Mouse (Mus musculus) embryonic facial prominence, embryonic 13.5 days (tissue): ENCODE measurements around the gene Lfng. TPM values are rescaled to one million over a fixed set of nuclear protein-coding genes. Genes with fewer than 3 reads are reported as not detected.

Source experiments
- ATAC-seq: fragments of 200-750 bp; cut with Nextera tagmentation; 2 replicates; pipeline ENCODE4 v1.8.0; 2017; ENCODE audit warnings: low read depth; ENCODE audit not compliant: insufficient number of reproducible peaks, insufficient read depth, low FRiP score, low TSS enrichment
- H3K27ac ChIP-seq: fragments of 300-500 bp; sonication (generic); 2 replicates; pipeline ENCODE4 v1.5.1; 2015; ENCODE audit warnings: moderate library complexity, mild to moderate bottlenecking, inconsistent platforms
- H3K27me3 ChIP-seq: fragments of 300-500 bp; sonication (generic); 2 replicates; pipeline ENCODE4 v1.6.1; 2015; ENCODE audit warnings: mild to moderate bottlenecking, inconsistent platforms
- H3K36me3 ChIP-seq: fragments of 300-500 bp; sonication (generic); 2 replicates; pipeline ENCODE4 v1.6.1; 2015; ENCODE audit warnings: mild to moderate bottlenecking, inconsistent platforms
- H3K4me1 ChIP-seq: fragments of 300-500 bp; sonication (generic); 2 replicates; pipeline ENCODE4 v1.6.1; 2015; ENCODE audit warnings: inconsistent platforms
- H3K4me2 ChIP-seq: fragments of 300-500 bp; sonication (generic); 2 replicates; pipeline ENCODE4 v1.6.1; 2015; ENCODE audit warnings: moderate library complexity, mild to moderate bottlenecking, inconsistent platforms
- H3K4me3 ChIP-seq: fragments of 300-500 bp; sonication (generic); 2 replicates; pipeline ENCODE4 v1.5.1; 2015; ENCODE audit warnings: mild to moderate bottlenecking, inconsistent platforms
- H3K9ac ChIP-seq: fragments of 300-500 bp; sonication (generic); 2 replicates; pipeline ENCODE4 v1.6.1; 2015; ENCODE audit warnings: mild to moderate bottlenecking, inconsistent platforms
- H3K9me3 ChIP-seq: fragments of 300-500 bp; sonication (generic); 2 replicates; pipeline ENCODE4 v1.6.1; 2016; ENCODE audit warnings: inconsistent platforms
- WGBS: fragments of 180-500 bp; shearing (Covaris S2); methylation state at CpG from one replicate; pipeline ENCODE4 v1.1.7; 2015; ENCODE audit warnings: mixed read lengths; 5-methylcytosine and 5-hydroxymethylcytosine counted together
- polyA plus RNA-seq: library from polyadenylated mRNA; unstranded; fragments of >200 nt; fragmentation: Nextera tagmentation; extraction: Ambion mirVana; gene quantifications from 2 replicates; pipeline ENCODE4 v1.2.1, GENCODE M21; 2015

The Lfng gene
- polyA plus RNA-seq, 1 experiment from 2014 or later: 21.8 TPM

DNA sequence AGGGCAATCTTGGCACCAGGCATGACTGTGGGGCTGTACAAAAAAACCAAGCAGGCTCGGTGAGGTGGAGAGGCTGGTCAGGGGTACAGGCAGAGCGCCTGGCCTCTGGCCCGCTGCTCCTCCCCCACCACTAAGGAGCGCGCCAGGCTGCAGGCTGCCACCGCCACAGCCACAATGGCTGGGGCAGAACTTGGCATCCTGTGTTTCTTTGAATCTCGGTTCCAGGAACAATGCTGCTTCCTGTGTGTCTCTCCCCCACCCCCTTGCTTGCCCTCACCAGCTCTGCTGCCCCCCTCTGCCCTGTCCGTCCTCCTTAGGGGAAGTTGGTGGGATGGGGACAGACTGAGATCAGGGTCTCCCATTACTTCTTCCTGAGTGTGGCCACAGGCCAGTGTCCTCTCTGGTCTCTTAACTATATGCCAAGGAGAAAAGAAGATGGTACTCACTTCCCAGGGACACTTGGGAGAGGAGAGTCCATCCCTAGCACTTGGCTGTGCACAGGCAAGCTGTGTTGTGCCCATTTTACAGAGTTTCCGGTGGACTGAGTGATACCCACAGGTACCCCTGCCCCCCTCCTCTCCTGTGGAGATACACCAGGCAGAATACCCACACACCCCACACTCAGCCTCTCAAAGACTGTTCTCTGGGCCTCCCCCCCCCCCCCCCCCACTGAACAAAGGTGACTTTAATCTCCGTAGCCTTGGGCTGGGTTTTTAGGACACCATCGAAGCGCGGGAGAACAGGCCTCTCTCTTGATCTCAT is 2.6 kb downstream of the Lfng start:
- H3K27ac ChIP-seq: peak overlapping the region; percentile 90
- 8% methylated on average over 13 of the region's 13 CpGs for WGBS
- peak overlapping the region; percentile 60 for H3K4me3 ChIP-seq
- ATAC-seq: no peak
- H3K36me3 ChIP-seq: peaks cover 23% of the 10 kb centered on the region
- H3K9ac ChIP-seq: peak overlapping the region; percentile 72
- H3K27me3 ChIP-seq: peaks cover 77% of the 10 kb centered on the region
- peaks cover 77% of the 10 kb centered on the region for H3K4me1 ChIP-seq
- H3K9me3 ChIP-seq: no peaks in the 10 kb centered on the region
- H3K4me2 ChIP-seq: peak overlapping the region; percentile 83

- H3K4me3 ChIP-seq: peak overlapping the region; percentile 60
- WGBS: 1% methylated on average over 30 of the region's 30 CpGs
- H3K4me1 ChIP-seq: peaks cover 71% of the 10 kb centered on the region
- H3K9me3 ChIP-seq: no peaks in the 10 kb centered on the region
- H3K36me3 ChIP-seq: peaks cover 25% of the 10 kb centered on the region
- H3K4me2 ChIP-seq: peak overlapping the region; percentile 83
- H3K27me3 ChIP-seq: peaks cover 70% of the 10 kb centered on the region
- ATAC-seq: peak; percentile 66
- H3K27ac ChIP-seq: peak overlapping the region; percentile 90
- H3K9ac ChIP-seq: peak overlapping the region; percentile 72
Measured at GRCm38 (mm10) chr5:140610273-140611011, 3.3 kb downstream of the Lfng start.

DNA sequence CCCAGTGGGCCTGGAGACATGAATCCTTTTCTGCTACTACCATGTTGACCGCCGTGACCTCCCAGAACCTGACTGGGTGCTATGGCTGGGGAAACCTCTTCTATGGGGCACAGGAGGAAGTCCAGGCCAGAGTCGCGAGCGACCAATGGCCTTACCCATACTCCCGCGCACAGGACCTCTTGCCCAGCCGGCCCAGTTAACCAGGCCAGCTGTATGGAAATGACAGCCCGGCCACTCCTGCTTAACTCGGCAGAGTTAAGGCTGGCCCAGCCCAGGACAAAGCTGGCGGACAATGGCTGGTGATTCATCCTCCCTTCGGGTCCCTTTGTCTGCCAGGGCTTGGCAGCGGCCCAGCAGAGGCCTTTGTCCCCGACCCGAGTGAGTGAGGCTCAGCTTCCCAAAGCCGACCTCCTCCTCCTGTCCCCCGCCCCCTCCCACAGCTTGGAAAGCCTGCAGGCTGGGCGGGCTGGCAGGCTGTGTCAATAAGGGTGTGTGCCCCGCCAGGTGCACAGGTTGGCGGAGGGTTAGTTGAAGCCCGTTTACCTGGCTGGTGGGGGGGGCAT is 4.0 kb downstream of the Lfng start:
- Histone ChIP-seq H3K9me3 (no peaks in the 10 kb centered on the region), H3K9ac (peak overlapping the region; percentile 72), H3K4me2 (peak overlapping the region; percentile 83), H3K27me3 (peaks cover 63% of the 10 kb centered on the region), H3K4me3 (peak overlapping the region; percentile 60), H3K4me1 (peaks cover 65% of the 10 kb centered on the region), H3K36me3 (peaks cover 26% of the 10 kb centered on the region), H3K27ac (peak overlapping the region; percentile 90)
- 5% methylated on average over 21 of the region's 21 CpGs for WGBS
- peak; percentile 26; the same call in 1 of the 2 replicates for ATAC-seq

DNA sequence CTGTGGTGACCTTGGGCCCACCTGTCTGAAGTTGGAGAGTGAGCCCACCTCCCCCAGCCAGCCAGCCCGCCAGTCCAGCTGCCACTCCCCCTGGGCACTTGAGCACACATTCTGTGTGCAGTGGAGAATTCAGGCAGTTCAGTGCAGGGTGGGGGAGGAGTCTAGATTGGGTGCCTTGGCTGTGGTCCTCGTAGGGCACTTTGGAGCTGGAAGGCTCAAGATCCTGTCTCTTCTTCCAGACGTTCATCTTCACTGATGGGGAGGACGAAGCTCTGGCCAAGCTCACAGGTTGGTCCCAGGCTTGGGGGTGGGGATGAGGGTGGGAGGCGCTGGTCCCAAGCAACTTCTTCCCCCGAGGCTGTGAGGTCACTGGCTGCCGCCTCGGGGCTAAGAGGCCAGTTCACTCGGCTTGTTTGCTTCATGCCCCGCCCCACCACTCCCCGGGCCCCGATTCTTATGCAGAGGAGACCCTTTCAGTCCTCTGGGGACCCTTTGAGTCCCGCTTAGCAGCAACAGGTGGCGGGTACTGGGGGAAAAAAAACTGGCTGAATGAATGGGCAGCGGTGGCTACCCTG is 4.6 kb downstream of the Lfng start:
- peak overlapping the region; percentile 83 for H3K4me2 ChIP-seq
- H3K27ac ChIP-seq: peak overlapping the region; percentile 90
- no peaks in the 10 kb centered on the region for H3K9me3 ChIP-seq
- ATAC-seq: no peak
- H3K36me3 ChIP-seq: peaks cover 31% of the 10 kb centered on the region
- peak overlapping the region; percentile 72 for H3K9ac ChIP-seq
- H3K4me1 ChIP-seq: peaks cover 62% of the 10 kb centered on the region
- 16% methylated on average over 15 of the region's 15 CpGs for WGBS
- H3K27me3 ChIP-seq: peaks cover 57% of the 10 kb centered on the region
- peak overlapping the region; percentile 60 for H3K4me3 ChIP-seq

- H3K4me3 ChIP-seq: 0 out of 2 replicates have a peak overlapping the region, but pooled peaks have one; percentile 60
- 53% methylated on average over 18 of the region's 18 CpGs for WGBS
- peaks cover 52% of the 10 kb centered on the region for H3K27me3 ChIP-seq
- 0 out of 2 replicates have a peak overlapping the region, but pooled peaks have one; percentile 8 for H3K9ac ChIP-seq
- H3K9me3 ChIP-seq: no peaks in the 10 kb centered on the region
- H3K36me3 ChIP-seq: peaks cover 31% of the 10 kb centered on the region
- no peak overlapping the region for H3K27ac ChIP-seq
- H3K4me2 ChIP-seq: peak overlapping the region; percentile 83
- peaks cover 61% of the 10 kb centered on the region for H3K4me1 ChIP-seq
- no peak for ATAC-seq
Measured at GRCm38 (mm10) chr5:140612191-140612590, 5.1 kb downstream of the Lfng start.

DNA sequence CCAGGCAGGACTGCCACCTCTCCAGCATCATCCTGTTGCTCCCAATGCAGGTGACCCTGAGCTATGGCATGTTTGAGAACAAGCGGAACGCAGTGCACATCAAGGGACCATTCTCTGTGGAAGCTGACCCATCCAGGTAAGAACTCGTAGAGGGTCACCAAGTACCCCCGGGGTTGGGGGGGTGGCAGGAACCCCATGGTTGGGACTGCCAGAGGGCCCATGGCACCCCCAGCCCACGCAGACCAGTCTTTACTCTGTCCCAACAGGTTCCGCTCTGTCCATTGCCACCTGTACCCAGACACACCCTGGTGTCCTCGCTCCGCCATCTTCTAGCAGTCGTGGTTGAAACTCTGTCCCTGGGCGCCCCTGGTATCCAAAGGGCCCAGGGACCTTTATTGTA is 7.0 kb downstream of the Lfng start:
- peaks cover 35% of the 10 kb centered on the region for H3K27me3 ChIP-seq
- 93% methylated on average over 10 of the region's 10 CpGs for WGBS
- no peak overlapping the region for H3K4me2 ChIP-seq
- H3K9ac ChIP-seq: no peak overlapping the region
- no peak for ATAC-seq
- H3K36me3 ChIP-seq: peaks cover 31% of the 10 kb centered on the region
- no peak overlapping the region for H3K27ac ChIP-seq
- H3K9me3 ChIP-seq: no peaks in the 10 kb centered on the region
- H3K4me3 ChIP-seq: no peak overlapping the region
- peaks cover 42% of the 10 kb centered on the region for H3K4me1 ChIP-seq

DNA sequence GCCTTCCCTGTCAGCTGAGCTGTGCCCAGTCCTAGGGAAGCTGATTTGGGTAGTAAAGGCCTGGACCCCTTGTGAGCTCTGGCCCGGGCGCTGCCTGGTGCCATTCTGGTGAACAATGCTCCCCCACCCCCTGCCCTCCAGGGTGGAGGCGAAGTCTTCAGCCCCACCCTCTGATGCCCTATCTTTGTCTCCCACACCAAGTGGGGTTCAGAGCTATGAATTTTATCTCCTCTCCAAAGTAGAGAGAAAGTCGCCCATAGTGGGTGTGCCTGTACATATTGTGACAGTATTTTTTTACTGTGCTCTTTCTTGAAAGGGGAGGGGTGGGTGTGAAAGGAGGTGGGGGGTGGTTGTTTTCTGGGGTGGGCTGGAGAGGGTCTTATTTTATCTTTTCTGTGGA is 7.7 kb downstream of the Lfng start:
- WGBS: 84% methylated on average over 4 of the region's 4 CpGs
- no peak for ATAC-seq
- H3K27me3 ChIP-seq: peaks cover 28% of the 10 kb centered on the region
- H3K4me1 ChIP-seq: peaks cover 35% of the 10 kb centered on the region
- H3K27ac ChIP-seq: no peak overlapping the region
- H3K9me3 ChIP-seq: no peaks in the 10 kb centered on the region
- no peak overlapping the region for H3K4me3 ChIP-seq
- H3K9ac ChIP-seq: no peak overlapping the region
- peaks cover 31% of the 10 kb centered on the region for H3K36me3 ChIP-seq
- H3K4me2 ChIP-seq: no peak overlapping the region

- Histone ChIP-seq H3K4me2 (no peak overlapping the region), H3K9me3 (no peaks in the 10 kb centered on the region), H3K27ac (no peak overlapping the region), H3K4me3 (no peak overlapping the region), H3K27me3 (peaks cover 27% of the 10 kb centered on the region), H3K4me1 (peaks cover 32% of the 10 kb centered on the region), H3K36me3 (peaks cover 31% of the 10 kb centered on the region), H3K9ac (no peak overlapping the region)
- no peak for ATAC-seq
- WGBS: 79% methylated on average over 10 of the region's 10 CpGs
Measured at GRCm38 (mm10) chr5:140615321-140616109, 8.4 kb downstream of the Lfng start.

- Histone ChIP-seq H3K4me3 (no peak overlapping the region), H3K36me3 (peaks cover 32% of the 10 kb centered on the region), H3K27ac (no peak overlapping the region), H3K9ac (peak overlapping the region; percentile 16; the same call in 1 of the 2 replicates), H3K27me3 (peaks cover 23% of the 10 kb centered on the region), H3K4me2 (no peak overlapping the region), H3K4me1 (peaks cover 31% of the 10 kb centered on the region), H3K9me3 (no peaks in the 10 kb centered on the region)
- WGBS: 78% methylated on average over 6 of the region's 6 CpGs
- ATAC-seq: no peak
Measured at GRCm38 (mm10) chr5:140616110-140616503, 9.0 kb downstream of the Lfng start.

DNA sequence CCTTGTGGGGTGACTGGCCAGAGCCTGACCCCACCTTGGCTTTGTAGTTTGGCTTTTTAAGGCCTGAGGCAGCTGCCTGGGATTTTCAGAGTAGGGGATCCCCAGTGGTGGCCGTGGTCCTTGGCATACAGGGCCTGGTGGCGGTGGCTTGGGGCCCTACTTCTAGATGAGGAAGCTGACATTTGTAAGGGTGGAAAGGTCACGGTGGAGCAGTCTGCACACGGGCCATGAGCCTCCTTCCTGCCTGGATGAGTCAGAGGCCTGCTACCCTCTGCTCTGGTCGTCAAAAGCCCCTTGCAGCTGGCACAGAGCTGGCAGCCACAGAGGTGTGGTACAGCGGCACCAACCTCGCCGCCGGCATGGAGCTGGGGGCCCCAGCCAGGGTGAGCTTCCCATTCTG is 9.6 kb downstream of the Lfng start:
- Histone ChIP-seq H3K4me2 (no peak overlapping the region), H3K4me3 (no peak overlapping the region), H3K9ac (peak overlapping the region; percentile 16; the same call in 1 of the 2 replicates), H3K36me3 (peaks cover 38% of the 10 kb centered on the region), H3K27ac (peak overlapping the region; percentile 16; the same call in 1 of the 2 replicates), H3K9me3 (no peaks in the 10 kb centered on the region), H3K27me3 (peaks cover 17% of the 10 kb centered on the region), H3K4me1 (peaks cover 31% of the 10 kb centered on the region)
- ATAC-seq: no peak
- WGBS: 65% methylated on average over 9 of the region's 9 CpGs

GRCm38 (mm10) chr5:140617714-140618113 is 10.6 kb downstream of the Lfng start:
- H3K36me3 ChIP-seq: peaks cover 44% of the 10 kb centered on the region
- WGBS: 64% methylated on average over 5 of the region's 5 CpGs

More at GRCm38 (mm10) chr5:140617714-140618113, 10.6 kb downstream of the Lfng start:
- no peak overlapping the region for H3K4me2 ChIP-seq
- H3K9me3 ChIP-seq: no peaks in the 10 kb centered on the region
- H3K9ac ChIP-seq: no peak overlapping the region
- ATAC-seq: no peak
- H3K27ac ChIP-seq: no peak overlapping the region
- peaks cover 7% of the 10 kb centered on the region for H3K27me3 ChIP-seq
- H3K4me1 ChIP-seq: peaks cover 26% of the 10 kb centered on the region
- no peak overlapping the region for H3K4me3 ChIP-seq
